Mouse (Mus musculus) heart, embryonic 15.5 days (tissue): Measurements from ENCODE around the gene Kcnq1. TPM values are rescaled to one million over a fixed set of nuclear protein-coding genes. Genes with fewer than 3 reads are reported as not detected.
A peak's percentile ranks its signal among the peaks of the same experiment; 100 is the strongest.

ENCODE experiments used
- ATAC-seq: fragments of 200-750 bp; cut with Nextera tagmentation; replicated peaks from 2 replicates; pipeline ENCODE4 v1.8.0; 2017; ENCODE audit warnings: low read depth, moderate TSS enrichment; ENCODE audit not compliant: insufficient number of reproducible peaks, insufficient read depth, low FRiP score
- H3K27ac ChIP-seq: fragments of 300-500 bp; sonication (generic); 2 replicates; pipeline ENCODE4 v1.5.1; 2015; ENCODE audit warnings: mild to moderate bottlenecking, inconsistent platforms
- H3K27me3 ChIP-seq: fragments of 300-500 bp; sonication (generic); 2 replicates; pipeline ENCODE4 v1.6.1; 2015; ENCODE audit warnings: inconsistent platforms
- H3K36me3 ChIP-seq: fragments of 300-500 bp; sonication (generic); 2 replicates; pipeline ENCODE4 v1.6.1; 2015; ENCODE audit warnings: mild to moderate bottlenecking, inconsistent platforms
- H3K4me1 ChIP-seq: fragments of 300-500 bp; sonication (generic); replicated peaks from 2 replicates; pipeline ENCODE4 v1.6.1; 2015; ENCODE audit warnings: inconsistent platforms
- H3K4me2 ChIP-seq: fragments of 300-500 bp; sonication (generic); 2 replicates; pipeline ENCODE4 v1.6.1; 2015; ENCODE audit warnings: inconsistent platforms, mild to moderate bottlenecking, moderate library complexity
- H3K4me3 ChIP-seq: fragments of 300-500 bp; sonication (generic); 2 replicates; pipeline ENCODE4 v1.5.1; 2015; ENCODE audit warnings: mild to moderate bottlenecking, inconsistent platforms
- H3K9ac ChIP-seq: fragments of 300-500 bp; sonication (generic); 2 replicates; pipeline ENCODE4 v1.6.1; 2015; ENCODE audit warnings: mild to moderate bottlenecking, inconsistent platforms
- H3K9me3 ChIP-seq: fragments of 300-500 bp; sonication (generic); replicated peaks from 2 replicates; pipeline ENCODE4 v1.6.1; 2016; ENCODE audit warnings: inconsistent platforms
- WGBS: fragments of 180-500 bp; shearing (Covaris S2); methylation state at CpG from one replicate; pipeline ENCODE4 v1.1.7; 2015; ENCODE audit warnings: mixed read lengths; 5-methylcytosine and 5-hydroxymethylcytosine counted together
- polyA plus RNA-seq: library from polyadenylated mRNA; unstranded; fragments of >200 nt; fragmentation: Nextera tagmentation; extraction: Ambion mirVana; gene quantifications from 2 replicates; pipeline ENCODE4 v1.2.1, GENCODE M21; 2015

Kcnq1 gene
- polyA plus RNA-seq, 1 experiment from 2014 or later: 27.5 TPM

DNA sequence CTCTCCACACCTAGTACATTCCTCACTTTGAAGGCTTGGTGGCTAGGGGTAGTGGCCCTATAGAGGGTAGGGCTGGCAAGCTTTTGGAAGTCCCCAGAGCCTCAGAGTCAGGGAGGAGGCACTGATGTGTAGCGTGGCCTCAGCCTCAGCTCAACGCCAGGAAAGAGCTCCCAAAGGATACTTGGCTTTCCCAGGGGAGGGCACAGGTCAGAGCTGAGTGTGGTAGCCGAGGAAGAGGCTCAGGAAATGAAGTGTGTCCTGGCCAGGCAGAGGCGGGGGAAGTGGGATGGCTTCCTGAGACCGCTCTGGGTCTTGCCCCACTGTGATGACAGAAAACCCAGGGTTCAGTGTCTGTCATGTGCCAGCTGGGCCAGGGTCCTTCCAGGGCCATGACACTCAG, 30.4 kb downstream of the Kcnq1 start:
- Histone ChIP-seq H3K9me3 (no peaks in the 10 kb centered on the region), H3K4me1 (peaks cover 48% of the 10 kb centered on the region), H3K27ac (peak overlapping the region; percentile 32; the same call in 1 of the 2 replicates), H3K36me3 (no peaks in the 10 kb centered on the region), H3K4me2 (no peak overlapping the region), H3K27me3 (no peaks in the 10 kb centered on the region), H3K4me3 (no peak overlapping the region), H3K9ac (no peak overlapping the region)
- no peak for ATAC-seq
- 54% methylated on average over 5 of the region's 5 CpGs for WGBS

- Histone ChIP-seq H3K9me3 (no peaks in the 10 kb centered on the region), H3K27ac (peak overlapping the region; percentile 89), H3K27me3 (no peaks in the 10 kb centered on the region), H3K4me1 (peaks cover 62% of the 10 kb centered on the region), H3K9ac (no peak overlapping the region), H3K36me3 (no peaks in the 10 kb centered on the region), H3K4me2 (no peak overlapping the region), H3K4me3 (no peak overlapping the region)
- 33% methylated on average over 1 of the region's 1 CpGs for WGBS
- ATAC-seq: no peak
Observed at GRCm38 (mm10) chr7:143138789-143139188, 32.6 kb downstream of the Kcnq1 start.

DNA sequence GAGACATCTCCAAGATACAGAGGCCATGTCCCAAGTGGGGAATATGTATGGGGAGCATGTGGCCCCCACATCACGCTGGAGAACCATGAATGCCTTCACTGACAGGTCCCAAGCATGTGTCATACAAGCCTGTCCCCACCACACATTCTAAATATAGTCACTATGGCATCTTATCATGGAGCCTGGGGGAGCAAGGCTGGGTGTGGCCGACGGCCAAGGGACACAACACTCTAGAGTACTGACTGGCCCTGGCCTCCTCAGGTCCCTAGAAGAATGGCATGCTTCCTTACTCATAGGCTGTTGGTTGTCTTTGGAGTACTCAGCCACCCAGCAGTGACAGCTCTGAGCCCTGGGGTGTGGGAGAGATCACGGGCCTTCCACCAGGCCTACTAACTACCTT, 33.8 kb downstream of the Kcnq1 start:
- H3K9ac ChIP-seq: no peak overlapping the region
- H3K36me3 ChIP-seq: no peaks in the 10 kb centered on the region
- no peaks in the 10 kb centered on the region for H3K27me3 ChIP-seq
- H3K4me1 ChIP-seq: peaks cover 62% of the 10 kb centered on the region
- 26% methylated on average over 4 of the region's 4 CpGs for WGBS
- peak overlapping the region; percentile 32 for H3K4me2 ChIP-seq
- ATAC-seq: peak; percentile 84
- no peak overlapping the region for H3K4me3 ChIP-seq
- peak overlapping the region; percentile 89 for H3K27ac ChIP-seq
- H3K9me3 ChIP-seq: no peaks in the 10 kb centered on the region

DNA sequence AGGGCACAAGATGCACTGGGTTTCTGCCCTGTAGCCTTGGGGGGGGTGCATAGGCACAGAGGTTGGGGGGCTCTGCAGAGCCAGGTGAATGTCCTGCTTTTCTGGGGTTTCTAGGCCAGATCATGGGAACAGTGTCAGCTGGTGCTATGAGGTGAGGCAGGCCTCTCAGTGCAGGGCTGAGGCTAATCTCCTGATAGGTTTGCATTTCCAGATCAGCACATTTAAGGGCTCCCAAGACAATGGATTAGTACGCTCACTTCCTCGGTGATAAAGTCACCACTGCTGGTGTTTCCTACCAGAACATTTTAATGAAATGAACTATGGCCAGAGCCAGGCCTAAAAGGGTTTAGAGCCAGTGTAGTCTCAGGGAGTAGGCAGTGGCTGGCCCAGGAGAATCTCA, 36.5 kb downstream of the Kcnq1 start:
- H3K4me1 ChIP-seq: peaks cover 73% of the 10 kb centered on the region
- 0 out of 2 replicates have a peak overlapping the region, but pooled peaks have one; percentile 4 for H3K27ac ChIP-seq
- H3K36me3 ChIP-seq: no peaks in the 10 kb centered on the region
- no peak for ATAC-seq
- H3K4me2 ChIP-seq: no peak overlapping the region
- H3K9ac ChIP-seq: no peak overlapping the region
- no peaks in the 10 kb centered on the region for H3K27me3 ChIP-seq
- no peaks in the 10 kb centered on the region for H3K9me3 ChIP-seq
- no peak overlapping the region for H3K4me3 ChIP-seq
- 69% methylated on average over 2 of the region's 2 CpGs for WGBS

DNA sequence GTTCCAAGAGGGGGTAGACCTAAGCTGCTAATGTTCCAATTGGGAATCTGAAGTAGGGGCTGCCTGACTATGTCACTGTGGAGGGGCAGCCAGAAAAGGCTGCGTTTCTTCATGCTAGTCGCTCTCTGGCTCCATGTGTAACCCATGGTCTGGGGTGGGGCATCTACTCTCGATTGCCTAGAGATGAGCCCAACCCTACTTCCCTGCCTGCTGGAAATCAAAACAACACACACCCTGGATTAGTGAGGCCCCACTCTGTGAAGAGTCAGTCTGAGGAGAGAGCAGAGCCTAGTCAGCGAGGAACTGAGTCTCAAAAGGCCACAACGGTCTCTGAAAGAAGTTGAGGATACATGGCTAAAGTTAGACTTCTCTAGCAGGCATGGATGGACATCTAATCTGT, 40.9 kb downstream of the Kcnq1 start:
- WGBS: 61% methylated on average over 5 of the region's 5 CpGs
- no peak overlapping the region for H3K9ac ChIP-seq
- no peak overlapping the region for H3K27ac ChIP-seq
- no peak overlapping the region for H3K4me2 ChIP-seq
- H3K9me3 ChIP-seq: no peaks in the 10 kb centered on the region
- no peak for ATAC-seq
- no peaks in the 10 kb centered on the region for H3K36me3 ChIP-seq
- H3K27me3 ChIP-seq: no peaks in the 10 kb centered on the region
- H3K4me3 ChIP-seq: no peak overlapping the region
- H3K4me1 ChIP-seq: peaks cover 37% of the 10 kb centered on the region

DNA sequence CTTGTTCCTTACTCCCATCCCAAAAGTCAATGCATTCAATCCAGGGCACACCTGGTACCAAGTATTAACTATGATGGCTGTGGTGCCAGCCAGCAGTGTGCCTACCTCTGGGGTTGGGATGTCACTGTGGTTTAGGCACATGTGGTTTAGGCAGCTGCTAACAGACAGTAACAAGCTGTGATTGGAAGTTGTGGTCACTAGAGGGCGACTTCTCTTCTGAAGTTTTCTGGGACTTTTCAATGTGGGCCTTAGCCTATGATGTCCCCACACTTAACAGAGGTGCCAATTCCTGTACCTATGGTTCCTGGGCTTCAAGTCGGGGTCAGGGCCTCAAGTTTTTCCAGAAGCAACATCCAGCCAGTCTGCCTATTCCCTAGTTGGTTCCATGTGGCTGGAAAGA, 45.0 kb downstream of the Kcnq1 start:
- no peak overlapping the region for H3K4me2 ChIP-seq
- no peaks in the 10 kb centered on the region for H3K36me3 ChIP-seq
- ATAC-seq: no peak
- 11% methylated on average over 2 of the region's 2 CpGs for WGBS
- no peaks in the 10 kb centered on the region for H3K27me3 ChIP-seq
- no peak overlapping the region for H3K9ac ChIP-seq
- peaks cover 43% of the 10 kb centered on the region for H3K4me1 ChIP-seq
- H3K9me3 ChIP-seq: no peaks in the 10 kb centered on the region
- no peak overlapping the region for H3K4me3 ChIP-seq
- H3K27ac ChIP-seq: no peak overlapping the region

GRCm38 (mm10) chr7:143152350-143152749, 46.2 kb downstream of the Kcnq1 start:
- H3K27me3 ChIP-seq: no peaks in the 10 kb centered on the region
- no peaks in the 10 kb centered on the region for H3K9me3 ChIP-seq
- H3K36me3 ChIP-seq: no peaks in the 10 kb centered on the region
- peaks cover 34% of the 10 kb centered on the region for H3K4me1 ChIP-seq
- H3K4me3 ChIP-seq: no peak overlapping the region
- ATAC-seq: no peak
- no peak overlapping the region for H3K9ac ChIP-seq
- 41% methylated on average over 3 of the region's 3 CpGs for WGBS
- no peak overlapping the region for H3K27ac ChIP-seq
- H3K4me2 ChIP-seq: no peak overlapping the region

DNA sequence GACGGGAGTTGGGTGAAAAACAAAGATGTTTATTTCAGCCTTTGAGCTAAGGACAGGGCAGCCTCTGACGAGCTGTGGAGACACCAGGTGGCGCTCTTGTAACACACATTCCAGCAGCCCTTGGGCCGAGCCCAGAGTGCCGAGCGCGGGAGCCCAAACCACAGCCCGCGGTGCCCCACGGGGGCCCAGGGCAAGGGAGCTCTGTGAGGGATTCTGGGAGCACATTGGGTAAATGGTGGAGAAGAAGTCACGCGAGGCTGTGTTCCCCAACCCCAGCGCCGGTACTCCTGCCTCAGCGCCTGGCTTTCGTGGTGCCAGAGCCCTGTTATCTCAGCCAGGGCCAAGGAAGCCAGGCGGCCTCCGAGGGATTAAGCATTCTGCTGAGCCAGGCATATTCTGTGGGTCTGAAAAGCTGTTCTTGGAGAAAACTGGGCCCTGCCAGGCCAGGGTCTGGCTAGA, 47.8 kb downstream of the Kcnq1 start:
- no peaks in the 10 kb centered on the region for H3K27me3 ChIP-seq
- ATAC-seq: peak; percentile 78
- 1% methylated on average over 18 of the region's 18 CpGs for WGBS
- peak overlapping the region; percentile 81 for H3K4me2 ChIP-seq
- H3K27ac ChIP-seq: peak overlapping the region; percentile 83
- no peaks in the 10 kb centered on the region for H3K36me3 ChIP-seq
- H3K4me3 ChIP-seq: peak overlapping the region; percentile 38
- peaks cover 42% of the 10 kb centered on the region for H3K4me1 ChIP-seq
- peak overlapping the region; percentile 63 for H3K9ac ChIP-seq
- H3K9me3 ChIP-seq: no peaks in the 10 kb centered on the region

GRCm38 (mm10) chr7:143154458-143154871, 48.3 kb downstream of the Kcnq1 start:
- 12% methylated on average over 19 of the region's 19 CpGs for WGBS
- Histone ChIP-seq H3K9ac (peak overlapping the region; percentile 63), H3K4me1 (peaks cover 47% of the 10 kb centered on the region), H3K4me3 (0 out of 2 replicates have a peak overlapping the region, but pooled peaks have one; percentile 38), H3K27me3 (no peaks in the 10 kb centered on the region), H3K4me2 (peak overlapping the region; percentile 81), H3K27ac (peak overlapping the region; percentile 83), H3K9me3 (no peaks in the 10 kb centered on the region), H3K36me3 (no peaks in the 10 kb centered on the region)
- ATAC-seq: peak; percentile 58

GRCm38 (mm10) chr7:143155257-143155656, 49.1 kb downstream of the Kcnq1 start:
- H3K4me1 ChIP-seq: peaks cover 55% of the 10 kb centered on the region
- 35% methylated on average over 5 of the region's 5 CpGs for WGBS
- peak overlapping the region; percentile 83 for H3K27ac ChIP-seq
- H3K27me3 ChIP-seq: no peaks in the 10 kb centered on the region
- H3K36me3 ChIP-seq: no peaks in the 10 kb centered on the region
- no peak for ATAC-seq
- H3K4me3 ChIP-seq: no peak overlapping the region
- H3K4me2 ChIP-seq: no peak overlapping the region
- H3K9ac ChIP-seq: peak overlapping the region; percentile 63; the same call in 1 of the 2 replicates
- no peaks in the 10 kb centered on the region for H3K9me3 ChIP-seq

GRCm38 (mm10) chr7:143158690-143159425, 52.7 kb downstream of the Kcnq1 start:
- WGBS: 79% methylated on average over 14 of the region's 14 CpGs
- Histone ChIP-seq H3K36me3 (no peaks in the 10 kb centered on the region), H3K4me1 (peaks cover 47% of the 10 kb centered on the region), H3K4me2 (no peak overlapping the region), H3K4me3 (no peak overlapping the region), H3K27me3 (no peaks in the 10 kb centered on the region), H3K9ac (no peak overlapping the region), H3K9me3 (no peaks in the 10 kb centered on the region), H3K27ac (no peak overlapping the region)
- ATAC-seq: no peak

DNA sequence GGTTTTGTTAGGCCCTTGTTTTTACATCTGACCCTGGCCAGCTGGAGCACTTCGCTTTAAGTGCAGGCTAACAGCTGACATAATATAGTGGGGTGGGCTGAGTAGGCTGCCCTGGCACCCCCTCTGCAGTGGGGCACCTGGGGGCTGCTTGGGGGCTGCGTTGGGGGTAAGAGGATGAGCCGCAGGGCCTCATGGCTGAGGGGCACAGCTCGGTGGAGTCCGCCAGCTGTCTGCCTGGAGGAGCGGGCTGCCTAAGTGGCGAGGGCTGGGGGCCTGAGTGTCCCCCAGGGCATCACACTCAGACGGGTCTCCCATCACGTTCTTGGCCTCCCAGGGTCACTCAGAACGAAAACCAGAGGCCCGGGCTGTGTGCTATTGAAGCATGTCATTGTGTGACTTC, 53.3 kb downstream of the Kcnq1 start:
- Histone ChIP-seq H3K4me1 (peaks cover 45% of the 10 kb centered on the region), H3K4me2 (no peak overlapping the region), H3K36me3 (no peaks in the 10 kb centered on the region), H3K9ac (no peak overlapping the region), H3K27ac (0 out of 2 replicates have a peak overlapping the region, but pooled peaks have one; percentile 24), H3K4me3 (no peak overlapping the region), H3K27me3 (no peaks in the 10 kb centered on the region), H3K9me3 (no peaks in the 10 kb centered on the region)
- WGBS: 56% methylated on average over 11 of the region's 11 CpGs
- ATAC-seq: no peak
